Mouse (Mus musculus): ENCODE measurements around the gene Swsap1. TPM values are rescaled to one million over a fixed set of nuclear protein-coding genes. Genes with fewer than 3 reads are reported as not detected.

The Swsap1 gene
- total RNA-seq, 2 experiments from 2014 or later, result 14.3 to 15.6 TPM

DNA sequence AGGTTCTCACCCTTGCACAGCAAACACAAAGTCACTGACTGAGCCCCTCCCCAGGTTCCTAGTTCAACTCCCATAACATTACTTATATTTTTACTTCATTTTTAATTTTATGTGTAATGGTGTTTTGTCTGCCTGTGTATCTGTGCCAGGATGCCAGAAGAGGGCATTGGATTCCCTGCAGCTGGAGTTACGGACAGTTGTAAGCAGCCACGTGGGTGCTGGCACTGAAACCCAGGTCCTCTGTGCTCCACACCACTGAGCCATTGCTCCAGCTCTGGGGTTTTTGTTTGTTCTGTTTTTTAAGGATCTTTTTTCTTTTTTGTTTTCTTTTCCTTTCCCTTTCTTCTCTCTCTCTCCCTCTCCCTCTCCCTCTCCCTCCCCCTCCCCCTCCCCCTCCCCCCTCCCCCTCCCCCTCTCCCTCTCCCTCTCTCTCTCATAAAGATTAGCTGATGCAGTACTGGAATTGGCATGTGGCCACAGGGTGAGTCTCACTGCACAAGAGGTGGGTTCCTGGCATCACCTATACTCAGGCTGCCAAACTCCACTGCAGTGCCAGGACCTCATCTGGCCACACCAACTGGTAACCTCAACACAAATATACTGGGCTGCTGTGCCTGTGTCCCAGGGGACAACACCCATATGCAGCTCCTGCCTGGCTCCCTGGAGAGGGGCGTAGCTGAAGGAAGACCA lies 40.8 kb downstream of the Swsap1 start:
- intact Hi-C loops (cut with DNase I), result no loop called here
- DNase-seq (ENCODE audit: low spot score in 2 of 2), result no peak

- no peak for DNase-seq (ENCODE audit: low spot score in 2 of 2)
- intact Hi-C loops (cut with DNase I), result no loop called here
Observed at GRCm38 (mm10) chr9:22000296-22000695, 44.7 kb downstream of the Swsap1 start.

DNA sequence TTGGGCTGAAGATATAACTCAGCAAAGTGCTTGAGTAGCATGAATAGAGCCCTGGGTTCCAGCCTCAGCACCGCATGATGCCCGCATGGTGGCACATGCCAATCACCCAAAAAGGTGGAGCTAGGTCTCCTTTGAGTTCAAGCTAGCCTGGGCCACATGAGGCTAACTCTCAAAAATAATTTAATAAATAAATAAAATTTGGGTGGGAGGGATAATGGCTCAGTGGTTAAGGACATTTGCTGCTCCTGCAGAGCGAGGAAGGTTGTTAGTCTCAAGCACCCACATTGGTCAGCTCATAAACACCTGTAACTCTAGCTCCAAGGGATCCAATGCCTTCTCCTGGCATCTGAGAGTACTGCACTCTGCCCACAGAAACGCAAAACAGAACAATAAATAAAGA lies 46.1 kb downstream of the Swsap1 start:
- intact Hi-C loops (cut with DNase I), result loop anchor here (2.0 kb wide), 1 partner anchor 45 kb away; no protein-coding TSS in a partner anchor
- DNase-seq (ENCODE audit: low spot score in 2 of 2), result no peak

DNA sequence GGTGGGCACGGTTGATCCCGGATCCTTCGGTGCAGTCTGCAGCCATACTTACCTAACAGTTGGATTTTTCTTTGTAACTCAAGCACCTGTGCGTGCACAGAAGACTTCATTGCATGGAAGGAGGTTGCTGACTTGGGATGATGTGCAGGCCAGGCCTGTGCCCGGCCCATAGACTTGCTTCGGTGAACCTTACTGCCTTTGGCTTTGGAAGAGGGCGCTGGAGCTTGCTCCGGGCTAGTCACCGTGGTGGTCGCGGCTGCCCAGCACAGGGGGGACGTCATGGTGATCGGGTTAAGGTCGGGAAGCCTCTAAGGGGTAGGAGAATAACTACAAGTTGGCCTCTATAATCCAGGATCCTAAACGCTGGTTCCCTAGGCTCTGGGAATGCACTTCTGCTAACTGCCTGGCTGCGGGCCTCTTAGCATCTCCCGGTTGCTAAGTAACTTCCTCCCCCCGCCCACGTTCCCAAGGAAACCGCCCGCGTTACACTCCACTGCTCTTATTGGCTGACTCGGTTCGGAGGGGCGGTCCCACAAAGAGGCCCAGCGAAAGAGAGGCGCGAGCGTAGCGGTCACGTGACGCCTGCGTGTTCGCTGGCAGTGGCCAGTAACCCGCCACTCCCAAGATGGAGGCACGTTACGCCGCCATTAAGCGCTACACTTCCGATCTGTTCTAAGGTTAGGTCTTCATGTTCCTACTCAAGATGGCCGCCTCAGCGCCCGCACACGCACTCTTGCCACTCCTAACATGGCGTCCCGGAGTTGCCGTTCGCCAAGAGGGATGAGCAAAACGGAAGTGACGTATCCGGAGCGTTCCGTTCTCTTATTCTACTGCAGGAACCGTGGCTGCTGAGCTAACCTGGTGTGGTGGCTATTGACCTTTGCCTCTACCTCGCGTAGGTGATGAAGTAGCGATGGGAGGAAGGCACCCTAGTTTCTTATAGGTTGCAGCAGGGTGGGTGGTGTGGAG lies 46.9 kb downstream of the Swsap1 start, which contains the start of the genes Ccdc151 and Prkcsh:
Gene Ccdc151 (minus strand): TSS at position 441 of the 969 bp plus-strand sequence.
Gene Prkcsh (plus strand): TSS at position 613 of the 969 bp plus-strand sequence.
- peak; percentile 100 for DNase-seq (ENCODE audit: low spot score in 2 of 2)
- intact Hi-C loops (cut with DNase I), result loop anchor here (2.0 kb wide), 1 partner anchor 46 kb away; no protein-coding TSS in a partner anchor

GRCm38 (mm10) chr9:22003163-22003554 lies 47.6 kb downstream of the Swsap1 start:
- peak in 1 of 2 experiments; percentile 60 for DNase-seq (ENCODE audit: low spot score in 2 of 2)
- intact Hi-C loops (cut with DNase I), result loop anchor here (2.0 kb wide), 1 partner anchor 46 kb away; no protein-coding TSS in a partner anchor

- intact Hi-C loops (cut with DNase I), result no loop called here
- no peak for DNase-seq (ENCODE audit: low spot score in 2 of 2)
Observed at GRCm38 (mm10) chr9:22004546-22004945, 49.0 kb downstream of the Swsap1 start.

Other genes starting within 250 kb of the Swsap1 start
- gene Ldlr, start 232.3 kb upstream of the Swsap1 start, total RNA-seq (2021), result 10 to 100 TPM; 15.4 to 16.4 TPM
- gene Spc24, start 195.5 kb upstream of the Swsap1 start, total RNA-seq (2021), result 1 to 10 TPM; 1.6 to 1.7 TPM
- 1 to 10 TPM; 7.4 to 7.5 TPM for gene Kank2, start 157.0 kb upstream of the Swsap1 start, total RNA-seq (2021)
- gene Angptl8, start 120.2 kb upstream of the Swsap1 start, total RNA-seq (2021), result not detected
- gene Dock6, start 103.1 kb upstream of the Swsap1 start, total RNA-seq (2021), result 10 to 100 TPM; 15.7 to 16.3 TPM
- gene Rab3d, start 37.6 kb upstream of the Swsap1 start, total RNA-seq (2021), result 10 to 100 TPM; 15.4 to 17.5 TPM
- gene Ccdc159, start 28.3 kb upstream of the Swsap1 start, total RNA-seq (2021), result 10 to 100 TPM; 13.7 to 16.5 TPM
- 10 to 100 TPM; 31.5 to 39.3 TPM for gene Tmem205, start 28.2 kb upstream of the Swsap1 start, total RNA-seq (2021)
- 100 to 1,000 TPM; 203 to 219 TPM for gene Plppr2, start 18.7 kb upstream of the Swsap1 start, total RNA-seq (2021)
- gene Epor, start 7.8 kb downstream of the Swsap1 start, total RNA-seq (2021), result 1 to 10 TPM; 7.9 to 8.9 TPM
- gene Rgl3, start 33.7 kb downstream of the Swsap1 start, total RNA-seq (2021), result 1 to 10 TPM; 1.8 to 2.0 TPM
- gene Ccdc151, start 46.9 kb downstream of the Swsap1 start, total RNA-seq (2021), result 1 to 10 TPM; 8.2 to 9.1 TPM
- 10 to 100 TPM; 97.0 to 98.1 TPM for gene Prkcsh, start 47.1 kb downstream of the Swsap1 start, total RNA-seq (2021)
- 100 to 1,000 TPM; 158 to 160 TPM for gene Elavl3, start 96.3 kb downstream of the Swsap1 start, total RNA-seq (2021)
- 1 to 10 TPM in 1 of 2 experiments, under 1 TPM in 1; 0.94 to 4.1 TPM for gene Gm49318, start 115.5 kb downstream of the Swsap1 start, total RNA-seq (2021)
- 10 to 100 TPM; 18.0 to 19.3 TPM for gene Zfp653, start 115.6 kb downstream of the Swsap1 start, total RNA-seq (2021)
- 10 to 100 TPM; 40.5 to 45.2 TPM for gene Ecsit, start 129.7 kb downstream of the Swsap1 start, total RNA-seq (2021)
- 1 to 10 TPM in 1 of 2 experiments, under 1 TPM in 1; 0.25 to 1.0 TPM for gene Cnn1, start 143.5 kb downstream of the Swsap1 start, total RNA-seq (2021)
- 10 to 100 TPM; 66.9 to 71.1 TPM for gene Elof1, start 161.4 kb downstream of the Swsap1 start, total RNA-seq (2021)
- under 1 TPM; 0.28 to 0.41 TPM for gene Acp5, start 180.0 kb downstream of the Swsap1 start, total RNA-seq (2021)
- gene Pigyl, start 201.1 kb downstream of the Swsap1 start, total RNA-seq (2021), result 10 to 100 TPM; 40.5 to 47.1 TPM
- not detected for gene Zfp872, start 232.3 kb downstream of the Swsap1 start, total RNA-seq (2021)